Mouse (Mus musculus) hematopoietic stem cell, adult 5-6 weeks (primary cell): ENCODE measurements around the gene Dcps. TPM values are rescaled to one million over a fixed set of nuclear protein-coding genes. Genes with fewer than 3 reads are reported as not detected.

ENCODE experiments used
- ATAC-seq, 2 experiments: fragments of 125-278 bp in 1 of 2; replicated peaks in 1 of 2; 2 replicates each; pipeline ENCODE4 v1.8.0; 2016 to 2017; ENCODE audit warnings: inconsistent platforms in 2 of 2, mild to moderate bottlenecking in 2 of 2, moderate number of reproducible peaks in 2 of 2, low read depth in 1 of 2, moderate TSS enrichment in 1 of 2; ENCODE audit not compliant: low FRiP score in 2 of 2, poor library complexity in 2 of 2, severe bottlenecking in 2 of 2, insufficient read depth in 1 of 2, low TSS enrichment in 1 of 2
- total RNA-seq: library from RNA; stranded (forward); fragments of 172-1452, 232-1000 nt; gene quantifications from 2 replicates; pipeline ENCODE4 v1.2.3, GENCODE M21; 2017

Gene Dcps
- total RNA-seq, 1 experiment from 2014 or later = 48.6 TPM

DNA sequence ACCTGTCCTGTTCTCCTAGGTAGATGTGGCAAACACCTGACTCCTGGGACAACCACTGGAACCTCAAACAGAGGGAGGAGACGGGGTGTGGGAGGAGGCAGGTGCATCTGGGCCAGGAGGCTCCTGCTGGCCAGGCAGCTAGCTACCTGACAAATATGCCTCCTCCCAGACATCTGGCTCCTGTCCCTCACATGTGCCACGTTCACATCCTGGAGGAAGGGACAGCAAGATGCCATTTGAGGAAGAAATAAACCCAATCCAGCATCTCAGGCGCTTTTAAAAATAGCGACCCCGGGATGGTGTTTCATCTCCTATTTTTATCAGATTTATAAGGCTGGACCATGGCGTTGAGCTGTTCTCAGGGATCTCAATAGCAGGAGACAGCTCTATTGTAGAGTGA, 56.7 kb downstream of the Dcps start, which contains the start of gene St3gal4:
Gene St3gal4 (minus strand): TSS at position 101 of the 400 bp plus-strand sequence.
- no peak for ATAC-seq

DNA sequence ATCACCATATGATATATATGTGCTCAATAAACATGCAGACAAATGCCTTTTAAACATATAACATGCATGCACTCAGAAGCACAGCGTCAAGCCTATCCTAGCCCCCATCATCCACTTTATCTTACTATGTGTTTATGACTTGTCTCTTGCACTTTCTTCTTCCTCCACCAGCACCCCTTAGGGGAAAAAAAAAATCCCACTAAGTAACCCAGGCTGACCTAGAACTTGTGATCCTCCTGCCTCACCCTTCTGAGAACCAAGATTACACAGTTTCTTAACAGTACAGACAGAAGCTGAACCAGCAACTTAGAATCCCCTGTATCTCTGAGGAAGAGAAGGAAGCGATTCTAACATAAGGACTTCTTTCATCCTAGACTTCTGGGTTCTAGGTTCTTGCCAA, 57.3 kb downstream of the Dcps start:
- ATAC-seq = no peak

DNA sequence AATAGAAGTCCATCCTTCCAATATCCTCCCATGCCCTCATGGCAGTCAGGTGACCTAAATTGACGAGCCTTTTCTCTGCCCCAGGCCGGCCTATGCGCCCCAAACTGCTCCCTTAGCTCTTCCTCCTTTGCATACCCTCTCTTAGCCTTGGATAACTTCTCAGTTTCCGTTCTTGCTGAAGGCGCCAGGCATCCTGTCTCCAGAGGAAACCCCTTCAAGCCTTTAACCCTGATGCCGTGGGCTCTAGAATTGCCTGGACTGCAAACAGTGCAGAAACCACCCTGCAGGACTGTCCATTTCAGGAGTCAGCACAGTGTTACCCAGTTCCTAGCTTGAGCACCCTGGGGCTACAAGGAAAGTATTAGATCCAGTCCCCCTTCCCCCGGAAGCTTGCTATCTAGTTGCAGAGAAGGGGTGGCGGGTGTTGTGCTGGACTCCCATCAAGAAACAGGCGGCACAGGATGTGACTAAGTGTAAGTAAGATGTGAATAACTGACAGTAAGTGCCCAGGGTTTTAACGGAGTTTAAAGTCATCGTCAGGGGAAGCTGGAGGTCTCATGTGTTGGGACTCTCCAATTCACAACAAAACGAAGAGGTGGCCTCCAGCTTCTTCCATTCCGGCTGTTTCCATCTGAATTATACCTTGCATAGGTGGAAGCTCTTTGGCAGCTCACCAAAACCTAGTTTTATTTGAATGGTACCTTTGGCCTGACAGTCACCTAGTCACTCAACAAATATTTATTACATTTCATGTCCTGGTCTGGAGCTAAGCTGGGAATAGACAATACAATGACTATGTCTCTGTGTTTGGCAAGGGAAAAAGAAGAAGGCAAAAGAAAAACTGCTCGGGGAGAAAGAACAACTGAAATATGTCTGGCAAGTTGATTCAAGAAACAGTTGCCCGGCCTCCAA, 58.2 kb downstream of the Dcps start:
- ATAC-seq = peak; percentile 39 to 49

DNA sequence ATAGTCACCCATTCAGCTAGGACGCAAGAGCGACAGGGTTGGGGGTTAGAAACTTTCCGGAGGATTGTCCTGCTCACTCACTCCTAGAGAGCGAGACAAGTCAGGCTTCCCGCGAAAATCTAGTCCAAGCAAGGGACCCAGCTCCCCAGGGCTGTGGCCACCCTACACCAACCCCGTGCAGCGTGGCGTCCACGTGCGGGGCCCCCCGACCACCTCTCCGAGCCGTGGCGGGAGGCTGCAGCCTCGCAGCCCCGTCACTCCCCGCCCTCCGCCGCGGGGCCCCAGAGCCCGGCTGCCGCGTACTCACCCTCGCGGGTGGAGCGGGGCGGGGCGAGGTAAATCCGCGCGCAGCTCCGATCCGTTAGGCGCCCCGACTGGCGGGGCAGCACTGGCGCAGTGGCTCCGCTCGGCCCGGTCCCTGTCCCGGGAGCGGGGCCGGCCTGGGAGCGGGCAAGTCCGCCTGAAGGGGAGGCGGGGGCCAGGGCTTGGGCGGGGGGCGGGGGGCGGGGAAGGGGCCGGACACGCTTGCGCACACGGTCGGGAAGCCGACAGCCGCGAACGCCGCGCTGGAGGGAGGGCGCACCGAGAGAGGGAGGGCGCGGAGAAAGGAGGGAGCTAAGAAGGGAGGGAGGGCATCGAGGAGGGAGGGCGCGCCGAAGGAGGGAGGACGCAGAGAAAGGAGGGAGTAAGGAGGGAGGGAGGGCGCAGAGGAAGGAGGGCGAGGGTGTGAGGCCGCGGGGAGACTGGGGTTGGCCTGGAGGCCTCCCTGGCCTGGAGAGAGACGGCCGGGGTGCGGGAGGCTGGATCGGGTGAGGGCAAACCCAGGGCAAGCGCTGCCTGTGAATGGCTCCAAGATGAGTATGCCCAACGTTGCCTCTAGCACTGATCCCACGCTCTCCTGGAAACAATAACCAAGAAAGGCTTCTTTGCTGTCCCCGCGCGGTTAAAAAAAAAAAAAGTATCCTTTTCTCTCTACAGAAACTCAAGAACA, 59.2 kb downstream of the Dcps start:
- ATAC-seq = peak; percentile 62 to 74

DNA sequence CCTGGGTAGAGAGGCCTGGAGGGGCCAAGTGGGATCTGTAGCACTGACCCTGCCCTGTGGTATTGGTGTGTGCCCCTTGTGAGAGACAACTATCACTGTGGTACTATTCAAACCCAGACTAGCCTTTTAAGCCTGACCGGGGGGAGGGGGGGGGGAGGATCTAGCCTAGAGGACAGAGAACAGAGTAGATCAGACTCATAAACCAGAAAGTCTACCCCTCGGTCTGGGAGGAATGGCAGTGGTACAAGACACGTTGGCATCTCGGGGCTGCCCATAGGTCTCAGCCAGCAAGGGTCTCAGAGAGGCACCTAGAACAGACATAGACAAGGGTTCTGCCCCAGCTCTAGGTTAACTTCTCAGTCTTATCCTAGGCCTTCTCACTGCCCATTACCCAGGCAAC, 60.1 kb downstream of the Dcps start:
- no peak for ATAC-seq

DNA sequence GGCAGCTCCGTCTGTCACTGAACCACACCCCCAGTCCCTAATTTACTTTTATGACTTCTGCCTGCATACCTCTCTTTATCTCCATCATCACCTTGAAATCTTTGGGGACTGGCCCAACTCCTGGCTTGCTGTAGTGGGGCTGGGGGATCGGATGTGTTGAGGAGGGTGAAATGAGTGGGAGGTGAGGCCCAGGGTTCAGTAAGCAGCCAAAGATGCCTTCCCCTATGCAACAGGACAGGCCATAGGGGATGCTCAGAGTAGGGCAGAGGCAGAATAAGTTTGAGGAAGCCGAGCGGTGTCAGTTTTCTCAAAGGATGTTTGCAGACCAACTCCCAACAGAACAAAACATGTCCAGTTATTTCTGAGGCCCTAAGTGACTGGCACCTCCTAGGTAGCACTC, 60.6 kb downstream of the Dcps start:
- no peak for ATAC-seq

DNA sequence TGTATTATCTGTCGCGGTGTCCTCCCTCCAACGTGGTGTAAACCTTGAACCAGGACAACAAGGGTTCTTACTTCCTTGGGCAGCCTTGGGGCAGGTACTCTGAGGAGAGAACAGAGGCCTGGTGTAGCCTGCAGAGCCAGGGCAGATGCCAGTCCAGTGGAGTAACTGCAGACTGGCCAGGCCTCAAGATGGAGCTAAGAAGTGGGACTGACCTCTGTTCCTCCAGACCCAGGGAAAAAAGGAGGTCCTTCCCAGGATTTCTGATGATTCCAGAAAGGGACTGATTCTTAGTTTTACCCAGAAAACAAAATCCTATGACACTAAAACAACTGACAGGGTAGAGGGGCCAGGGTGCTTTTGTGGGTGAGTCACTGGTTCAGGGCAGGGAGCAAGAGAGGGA, 61.6 kb downstream of the Dcps start:
- ATAC-seq = no peak

DNA sequence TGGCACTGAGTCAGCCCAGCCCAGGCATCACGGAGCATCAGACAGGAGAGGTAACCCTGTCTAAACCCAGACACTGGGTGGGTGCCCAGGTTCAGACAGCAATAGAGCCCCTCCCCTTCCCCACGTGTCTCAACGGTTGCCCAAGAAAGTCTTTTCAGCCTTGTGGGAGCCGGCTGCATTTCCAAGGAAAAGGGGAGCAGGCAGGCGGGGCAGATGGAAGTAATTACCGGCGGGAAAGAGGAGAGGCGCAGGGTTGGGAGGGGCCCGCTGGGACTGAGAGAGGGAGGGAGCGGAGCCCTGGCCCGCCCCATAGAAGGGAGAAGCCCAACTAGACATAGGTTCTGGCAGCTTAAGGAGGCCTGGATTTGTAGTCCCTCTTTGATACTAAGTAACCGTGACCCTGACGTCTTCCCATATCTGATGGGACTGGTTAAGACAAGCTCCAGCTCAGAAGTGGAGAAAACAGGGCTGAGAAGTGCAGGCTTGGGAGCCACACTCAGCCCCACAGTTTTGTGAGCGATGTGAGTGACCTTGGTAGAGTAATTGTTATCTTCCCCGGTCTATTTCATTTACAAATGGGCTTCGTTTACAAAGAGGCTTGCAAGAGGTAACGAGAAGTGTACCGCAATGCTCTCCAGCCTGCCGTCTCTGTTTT, 63.8 kb downstream of the Dcps start:
- no peak for ATAC-seq

DNA sequence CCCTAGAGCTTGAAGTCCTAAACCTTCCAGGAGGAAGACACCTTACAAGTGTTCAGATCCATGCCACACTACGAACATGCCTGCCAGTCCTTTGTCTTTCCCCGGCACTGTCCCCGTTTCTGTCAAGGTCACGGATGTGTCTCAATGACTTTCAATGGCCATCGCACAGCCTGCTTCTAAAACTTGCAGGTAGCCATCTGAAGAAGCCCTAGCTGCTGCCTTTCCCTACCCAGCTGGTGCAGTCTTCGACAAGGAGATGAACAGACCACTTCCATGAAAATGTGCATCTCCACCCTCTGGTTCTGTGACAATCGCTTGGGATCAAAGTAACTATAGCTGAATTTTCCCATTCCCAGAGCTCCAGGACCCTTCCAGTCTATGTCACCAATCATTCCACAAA, 64.4 kb downstream of the Dcps start:
- ATAC-seq = no peak

DNA sequence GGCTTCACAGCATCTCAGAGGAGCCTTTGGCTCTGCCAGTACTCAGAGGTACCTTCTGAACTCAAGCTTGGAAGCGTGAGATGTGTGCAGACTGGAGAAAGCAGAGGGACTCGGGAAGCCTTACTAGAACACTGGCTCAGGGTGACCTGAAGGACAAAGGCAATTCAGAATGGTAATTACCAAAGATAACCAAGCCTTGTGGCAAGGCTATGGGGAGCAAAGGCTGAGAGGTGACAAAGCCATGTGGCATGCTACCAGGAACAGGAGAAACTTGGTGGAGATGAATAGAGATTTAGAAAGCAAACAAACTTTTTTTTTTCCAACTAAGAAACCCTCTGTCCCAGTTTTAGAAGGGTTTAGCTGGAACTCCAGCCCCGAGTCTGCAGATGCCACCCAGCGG, 65.3 kb downstream of the Dcps start:
- ATAC-seq = no peak

DNA sequence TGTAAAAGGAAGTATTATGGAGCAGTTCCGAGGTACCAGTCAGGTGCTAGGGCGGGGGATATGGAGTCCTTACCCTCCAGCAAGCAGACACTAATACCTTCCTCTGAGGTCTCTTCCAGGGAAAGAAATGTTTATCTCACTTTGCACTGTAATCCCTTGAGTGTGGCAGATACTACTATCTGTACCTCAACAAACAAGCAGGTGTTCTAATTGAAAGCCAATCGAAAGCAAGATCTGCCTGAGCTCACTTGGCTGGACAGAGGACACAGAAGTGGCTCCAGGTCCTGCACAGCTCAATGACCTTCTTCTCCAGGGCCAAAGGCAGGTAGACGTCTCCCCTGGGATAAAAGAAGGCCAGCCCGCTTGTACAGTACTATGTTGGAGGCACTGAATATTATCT, 65.8 kb downstream of the Dcps start:
- ATAC-seq = no peak

DNA sequence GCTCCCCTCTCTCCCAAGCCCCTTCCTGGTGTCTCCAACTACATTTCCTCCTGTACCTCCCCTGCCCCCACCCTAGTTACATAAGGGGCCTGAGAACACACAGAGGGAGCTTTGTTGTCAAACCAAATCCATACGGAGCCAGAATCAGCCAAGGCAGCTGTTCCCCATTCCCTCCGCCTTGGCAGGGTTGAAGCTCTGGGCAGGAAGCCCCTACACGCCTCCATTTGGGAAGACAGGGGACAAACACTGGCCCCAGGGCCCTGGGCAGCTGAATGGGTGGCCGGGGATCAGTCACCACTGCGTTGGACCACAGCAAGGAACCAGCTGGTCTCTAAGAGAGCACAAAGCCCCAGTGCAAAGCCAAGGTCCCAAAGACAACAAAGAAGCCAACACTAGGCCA, 66.9 kb downstream of the Dcps start:
- ATAC-seq = no peak

DNA sequence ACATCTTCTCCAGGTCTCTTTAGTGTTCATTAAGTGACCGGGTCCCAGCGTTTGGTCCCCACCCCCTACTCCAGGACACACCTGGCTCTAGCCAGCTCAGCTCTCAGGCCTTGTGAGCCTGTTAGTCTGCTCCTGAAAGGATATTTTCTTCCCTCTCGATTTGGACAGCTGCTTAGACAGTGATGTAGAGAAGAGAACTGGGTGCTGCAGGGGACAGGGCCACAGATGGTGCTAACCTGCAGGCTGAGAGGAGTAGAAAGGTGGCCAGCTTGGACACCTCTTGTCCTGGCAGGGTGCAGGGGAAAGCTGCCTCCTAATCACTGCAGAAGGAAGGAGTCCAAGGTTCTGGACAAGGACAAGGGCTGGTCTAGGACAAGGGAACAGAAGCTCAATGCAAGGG, 67.8 kb downstream of the Dcps start:
- no peak for ATAC-seq

DNA sequence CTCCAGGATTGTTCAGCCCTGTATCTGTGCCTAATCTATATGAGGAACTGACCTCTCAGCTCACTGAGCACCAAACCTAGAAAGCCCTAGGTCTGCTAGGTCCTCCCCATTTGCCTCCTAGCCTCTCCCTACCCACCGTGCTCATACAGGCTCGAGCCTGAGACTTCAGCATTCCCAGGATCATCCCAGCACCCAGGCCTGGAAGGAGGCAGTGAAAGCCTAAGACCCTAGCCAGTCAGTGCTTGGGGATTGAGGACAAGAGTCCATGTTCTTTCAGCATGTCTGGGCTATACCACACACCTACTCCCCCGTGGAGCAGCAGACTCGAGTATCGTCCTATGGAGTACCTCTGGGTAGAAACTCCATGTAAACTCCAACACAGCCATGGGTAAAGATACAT, 68.5 kb downstream of the Dcps start:
- ATAC-seq = no peak

DNA sequence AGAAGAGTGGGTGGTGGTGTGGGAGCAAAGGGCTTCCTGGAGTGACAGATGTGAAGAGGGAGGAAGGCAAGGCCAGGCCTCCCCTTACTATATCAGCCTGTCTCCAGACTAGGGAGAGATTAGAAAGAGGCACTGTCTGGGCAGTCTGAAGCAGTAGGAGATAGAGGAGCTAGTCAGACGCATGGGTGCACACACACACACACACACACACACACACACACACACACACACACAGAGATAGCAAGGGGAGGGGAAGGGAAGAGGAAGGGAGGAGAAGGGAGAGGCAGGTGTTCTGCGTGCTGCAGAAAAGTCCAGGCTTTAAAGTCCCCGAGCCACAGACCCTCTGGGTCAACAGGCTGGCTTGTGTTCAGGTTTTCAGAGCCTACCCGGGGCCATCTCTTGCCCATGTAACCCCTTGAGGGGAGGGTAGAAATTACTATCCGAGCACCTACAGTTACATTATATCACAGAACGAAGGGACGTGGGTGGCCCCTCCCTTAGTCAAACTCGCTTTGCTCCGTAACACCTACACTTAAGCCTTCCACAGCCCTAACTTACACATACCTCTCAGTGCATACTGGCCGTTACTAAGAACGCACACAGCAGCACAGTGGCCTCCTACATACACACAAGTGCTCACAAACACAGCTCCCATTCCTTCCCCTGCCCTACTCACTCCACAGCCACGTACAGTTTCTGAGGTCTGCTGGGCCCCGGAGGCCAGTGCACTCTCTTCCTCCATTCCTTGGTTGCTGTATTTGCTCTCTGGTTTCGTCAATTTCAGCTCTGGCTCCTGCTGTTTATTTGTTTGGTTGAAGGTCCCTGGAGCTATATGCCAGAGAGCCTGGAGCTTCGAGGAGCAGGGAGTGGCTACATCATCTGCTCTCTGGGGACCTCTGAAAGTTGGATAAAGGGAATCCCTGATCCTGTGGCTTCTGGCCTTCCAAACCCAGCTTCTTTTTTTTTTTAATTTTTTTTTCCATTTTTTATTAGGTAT, 69.7 kb downstream of the Dcps start:
- ATAC-seq = peak in 1 of 2 experiments; percentile 4; a peak in 1 of 4 replicates

DNA sequence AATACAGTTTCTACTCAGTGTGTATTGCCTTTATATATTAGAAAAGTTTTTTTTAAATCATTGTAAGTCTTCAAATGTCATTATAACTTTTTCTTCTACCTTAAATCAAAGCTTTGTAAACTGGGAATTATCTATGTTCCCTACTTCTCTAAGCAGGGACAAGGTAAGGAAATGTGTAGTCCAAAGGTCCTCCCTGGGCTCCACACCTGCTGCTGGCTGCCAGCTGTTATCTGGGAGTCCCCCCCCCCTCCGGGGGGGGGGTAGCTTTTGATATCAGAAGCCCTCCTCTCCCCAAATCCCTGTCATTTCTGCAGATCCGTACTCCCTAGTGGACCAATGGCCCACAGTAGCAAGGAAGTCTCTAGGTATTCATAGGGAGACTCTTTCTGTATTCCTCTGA, 70.4 kb downstream of the Dcps start:
- no peak for ATAC-seq

DNA sequence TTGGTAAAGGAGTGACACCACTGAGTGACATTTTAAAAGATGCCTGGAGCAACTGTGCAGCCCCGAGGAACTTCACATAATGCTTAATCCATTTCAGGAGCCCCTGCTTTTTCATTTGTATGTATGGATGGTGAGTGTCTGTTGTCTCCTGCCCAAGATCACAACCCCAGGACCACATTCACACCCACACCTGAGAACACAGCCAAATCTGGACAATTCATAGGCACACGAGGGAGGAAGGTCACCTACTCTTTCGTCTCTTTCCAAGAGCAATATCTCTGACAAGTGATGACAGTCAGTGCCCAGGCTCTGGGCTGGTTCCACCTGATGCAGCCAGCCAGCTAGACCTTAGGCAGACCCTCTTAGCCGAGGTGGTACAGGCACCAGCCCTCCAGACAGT, 71.2 kb downstream of the Dcps start:
- ATAC-seq = no peak
